Mouse (Mus musculus): ENCODE results near the gene Gm29133.

- TF ChIP-seq EP300 (IDR thresholded peaks at IDR 0.05; ENCODE audit: low read depth) = no peak
- TF ChIP-seq CTCF (IDR thresholded peaks at IDR 0.05; ENCODE audit: low read depth) = no peak
Observed at GRCm38 (mm10) chr3:75834827-75835226, 86.8 kb downstream of the Gm29133 start.
